Mouse (Mus musculus) heart, embryonic 11.5 days (tissue): ENCODE results near the gene Erf. TPM values are rescaled to one million over a fixed set of nuclear protein-coding genes. Genes with fewer than 3 reads are reported as not detected.
A peak's percentile ranks its signal among the peaks of the same experiment; 100 is the strongest.

Experiments used
- ATAC-seq: fragments of 200-750 bp; cut with Nextera tagmentation; replicated peaks from 2 replicates; pipeline ENCODE4 v1.8.0; 2017; ENCODE audit warnings: moderate library complexity; ENCODE audit not compliant: insufficient number of reproducible peaks, low FRiP score, low TSS enrichment
- H3K27ac ChIP-seq: fragments of 300-500 bp; sonication (generic); 2 replicates; pipeline ENCODE4 v1.5.1; 2014; ENCODE audit warnings: mild to moderate bottlenecking, low read depth, low read length
- H3K27me3 ChIP-seq: fragments of 300-500 bp; sonication (generic); 2 replicates; pipeline ENCODE4 v1.6.1; 2014; ENCODE audit warnings: mild to moderate bottlenecking, low read length, mixed read lengths; ENCODE audit not compliant: control insufficient read depth, insufficient read depth
- H3K36me3 ChIP-seq: fragments of 300-500 bp; sonication (generic); 2 replicates; pipeline ENCODE4 v1.6.1; 2014; ENCODE audit warnings: mild to moderate bottlenecking, low read length, moderate library complexity, mixed read lengths; ENCODE audit not compliant: control insufficient read depth, insufficient read depth
- H3K4me1 ChIP-seq: fragments of 300-500 bp; sonication (generic); 2 replicates; pipeline ENCODE4 v1.6.1; 2014; ENCODE audit warnings: low read length; ENCODE audit not compliant: control insufficient read depth, insufficient read depth
- H3K4me2 ChIP-seq: fragments of 300-500 bp; sonication (generic); 2 replicates; pipeline ENCODE4 v1.6.1; 2014; ENCODE audit warnings: mild to moderate bottlenecking, moderate library complexity
- H3K4me3 ChIP-seq: fragments of 300-500 bp; sonication (generic); 2 replicates; pipeline ENCODE4 v1.5.1; 2014; ENCODE audit warnings: low read depth, low read length
- H3K9ac ChIP-seq: fragments of 300-500 bp; sonication (generic); 2 replicates; pipeline ENCODE4 v1.6.1; 2014; ENCODE audit warnings: mild to moderate bottlenecking, low read depth, low read length, moderate library complexity
- H3K9me3 ChIP-seq: fragments of 300-500 bp; sonication (generic); replicated peaks from 2 replicates; pipeline ENCODE4 v1.6.1; 2016; ENCODE audit warnings: low read length; ENCODE audit not compliant: control insufficient read depth
- WGBS: fragments of 180-500 bp; shearing (Covaris S2); extraction: QIAGEN DNeasy Blood & Tissue Kit; methylation state at CpG from one replicate; pipeline ENCODE4 v1.1.7; 2014; ENCODE audit not compliant: insufficient replicate concordance; 5-methylcytosine and 5-hydroxymethylcytosine counted together
- polyA plus RNA-seq: library from polyadenylated mRNA; unstranded; fragments of >200 nt; fragmentation: Nextera tagmentation; extraction: Ambion mirVana; gene quantifications from 2 replicates; pipeline ENCODE4 v1.2.1, GENCODE M21; 2014

The Erf gene
- polyA plus RNA-seq, 1 experiment from 2014 or later, result 25.0 TPM

DNA sequence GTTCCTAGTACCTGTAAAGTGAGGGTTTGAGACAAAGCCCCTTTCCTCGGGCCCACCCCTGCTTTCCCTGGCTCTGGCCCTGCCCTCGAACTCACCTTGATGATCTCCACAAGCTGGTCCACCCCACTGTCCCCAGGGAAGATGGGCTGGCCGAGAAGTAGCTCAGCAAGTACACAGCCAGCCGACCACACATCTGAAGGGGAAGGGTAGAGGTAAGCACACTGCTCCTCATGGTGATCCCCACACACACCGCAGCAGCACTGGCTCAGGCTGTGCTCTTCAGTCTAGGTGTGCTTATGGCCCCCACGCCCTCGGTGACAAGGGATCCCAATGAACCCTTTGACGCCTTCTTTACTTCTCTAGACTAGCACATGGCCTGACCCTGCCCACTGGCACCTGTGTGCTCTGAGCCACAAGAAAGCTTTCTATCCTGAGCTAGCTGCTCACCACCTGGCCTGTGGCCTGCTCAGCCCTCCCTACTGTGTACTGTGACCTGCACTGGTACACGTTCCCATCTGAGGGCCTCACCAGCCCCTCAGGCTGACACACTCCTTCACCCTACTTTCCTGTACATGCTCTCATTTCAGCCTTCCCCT, 19.8 kb downstream of the Erf start:
- Histone ChIP-seq H3K9ac (no peak overlapping the region), H3K27me3 (no peaks in the 10 kb centered on the region), H3K4me3 (no peak overlapping the region), H3K9me3 (no peaks in the 10 kb centered on the region), H3K4me2 (no peak overlapping the region), H3K4me1 (peaks cover under 1% of the 10 kb centered on the region; the same call in 1 of the 2 replicates), H3K27ac (no peak overlapping the region), H3K36me3 (peaks cover 56% of the 10 kb centered on the region)
- WGBS, result 86% methylated on average over 9 of the region's 9 CpGs
- ATAC-seq, result no peak

DNA sequence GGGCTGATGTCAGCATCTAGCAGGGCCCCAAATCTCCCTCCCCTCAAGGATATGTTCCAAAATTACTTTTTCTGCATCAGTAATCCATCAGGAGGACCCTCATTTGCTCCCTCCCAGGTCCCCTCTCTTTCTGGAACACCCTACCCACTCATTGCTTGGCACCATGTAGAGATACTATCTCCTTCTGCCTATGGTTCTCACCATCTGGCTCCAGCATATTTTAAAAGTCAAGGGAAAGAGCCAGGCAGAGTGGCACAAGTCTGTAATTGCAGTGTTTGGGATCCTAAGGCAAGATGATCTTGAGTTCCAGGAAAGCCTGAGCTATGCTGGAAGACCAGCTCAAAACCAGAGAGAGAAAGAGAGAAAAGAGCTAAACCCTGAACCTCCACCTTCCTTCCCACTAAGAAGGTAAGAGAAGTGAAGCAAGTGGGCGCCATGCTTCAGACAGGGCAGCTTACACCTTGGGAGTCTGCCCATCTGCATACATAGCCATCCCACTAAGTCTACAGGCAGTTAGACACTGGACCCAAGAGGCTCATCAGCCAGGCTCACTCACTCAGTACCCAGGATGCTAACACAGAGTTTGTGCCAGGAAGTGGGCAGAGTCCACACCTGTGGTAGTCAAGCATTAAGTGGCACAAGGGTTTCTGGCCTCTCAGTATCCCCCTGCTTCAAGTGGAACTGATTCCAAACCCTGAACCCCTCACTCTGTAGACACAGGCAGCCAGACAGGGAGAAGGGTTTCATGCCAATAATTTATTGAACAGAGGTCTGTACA, 22.8 kb downstream of the Erf start:
- ATAC-seq, result no peak
- Histone ChIP-seq H3K27ac (no peak overlapping the region), H3K4me3 (no peak overlapping the region), H3K36me3 (peaks cover 64% of the 10 kb centered on the region), H3K27me3 (no peaks in the 10 kb centered on the region), H3K4me2 (no peak overlapping the region), H3K9me3 (no peaks in the 10 kb centered on the region), H3K4me1 (peaks cover under 1% of the 10 kb centered on the region; the same call in 1 of the 2 replicates), H3K9ac (no peak overlapping the region)
- 84% methylated on average over 1 of the region's 1 CpGs for whole genome bisulfite sequencing

DNA sequence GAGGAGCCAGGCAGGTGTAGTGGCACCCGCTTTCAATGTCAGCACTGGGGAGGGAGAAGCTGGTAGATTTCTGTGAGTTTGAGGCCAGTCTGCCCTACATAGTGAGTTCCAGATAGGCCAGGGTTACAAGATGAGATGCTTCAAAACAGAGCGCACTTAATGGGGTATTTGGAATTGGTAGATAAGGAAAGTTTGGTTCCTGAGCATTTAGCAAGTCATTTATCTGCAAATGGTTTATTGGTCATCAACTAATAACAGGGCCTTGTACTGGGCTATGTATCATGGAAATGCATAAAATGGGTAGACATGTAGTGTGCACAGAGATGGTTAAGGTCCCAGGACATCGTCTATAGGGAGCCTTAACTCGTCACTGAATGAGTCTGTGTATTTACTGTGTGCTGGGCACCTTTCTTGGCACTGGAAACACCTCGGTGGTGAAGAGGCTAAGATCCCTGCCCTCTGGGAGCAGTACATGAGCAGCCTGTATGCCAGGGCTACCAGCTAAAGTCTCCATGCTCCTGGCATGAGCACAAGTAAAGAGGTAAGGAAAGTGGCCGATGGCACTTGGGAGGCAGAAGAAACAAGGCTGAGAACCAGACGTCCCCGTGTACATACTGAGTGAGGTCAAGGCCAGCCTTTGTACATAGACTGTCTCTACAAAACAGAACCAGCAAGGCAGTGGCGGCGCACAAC, 28.1 kb downstream of the Erf start:
- peaks cover 27% of the 10 kb centered on the region for H3K36me3 ChIP-seq

DNA sequence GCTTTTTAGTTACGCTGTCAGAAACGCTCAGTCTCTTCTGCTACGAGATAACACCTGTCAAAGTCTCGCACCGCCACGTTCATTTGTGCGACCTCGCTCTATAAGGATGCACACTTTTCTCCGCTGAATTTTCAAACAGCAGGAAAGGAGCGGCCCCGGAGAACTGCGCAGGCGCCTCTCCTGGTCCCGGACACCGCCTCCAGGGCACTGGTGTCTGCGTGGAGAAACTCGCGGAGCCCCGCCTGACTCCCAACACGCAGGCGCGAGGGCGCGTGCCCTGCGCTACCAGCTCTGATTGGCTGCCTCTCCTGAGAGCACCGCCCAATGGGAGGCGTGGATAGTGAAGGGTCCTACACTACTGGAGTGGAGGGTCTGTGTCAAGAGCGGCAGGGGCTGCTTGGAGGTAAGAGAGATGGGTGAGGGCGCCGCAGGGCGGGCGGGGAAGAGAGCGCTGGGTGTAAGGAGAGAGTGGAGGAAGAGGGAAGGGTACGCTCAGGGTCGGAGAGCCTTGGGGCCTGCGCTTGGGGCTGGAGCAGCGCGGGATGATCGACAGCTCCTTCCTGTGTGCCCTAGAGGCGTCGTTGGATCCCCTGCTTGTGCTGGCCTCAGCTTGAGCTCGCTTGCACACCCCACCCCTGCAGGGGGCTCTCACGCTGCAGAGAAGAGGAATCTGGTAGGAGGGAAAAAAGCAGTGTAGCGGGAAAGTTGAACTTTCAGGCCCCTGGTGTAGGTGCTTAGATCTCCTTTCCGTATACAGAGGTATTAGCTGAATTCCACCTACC, 29.3 kb downstream of the Erf start, which contains the start of gene Zfp526:
TSS of gene Zfp526 (plus strand) at position 324 of the 782 bp plus-strand sequence.
- Histone ChIP-seq H3K4me1 (peaks cover 24% of the 10 kb centered on the region), H3K4me3 (peak within 1 kb of the TSS; percentile 84), H3K36me3 (peaks cover 18% of the 10 kb centered on the region), H3K27me3 (no peaks in the 10 kb centered on the region), H3K9ac (peak within 1 kb of the TSS; percentile 82), H3K4me2 (peak within 1 kb of the TSS; percentile 96), H3K27ac (peak within 1 kb of the TSS; percentile 90), H3K9me3 (no peaks in the 10 kb centered on the region)
- ATAC-seq, result peak; percentile 89
- WGBS, result under 1% methylated on average over 45 of the region's 45 CpGs

More for the DNA sequence above, 28.1 kb downstream of the Erf start:
- no peaks in the 10 kb centered on the region for H3K9me3 ChIP-seq
- H3K4me2 ChIP-seq, result peak overlapping the region; percentile 96
- peak overlapping the region; percentile 82 for H3K9ac ChIP-seq
- no peak overlapping the region for H3K27ac ChIP-seq
- peak overlapping the region; percentile 84 for H3K4me3 ChIP-seq
- no peak for ATAC-seq
- peaks cover 24% of the 10 kb centered on the region for H3K4me1 ChIP-seq
- WGBS, result 83% methylated on average over 10 of the region's 10 CpGs
- H3K27me3 ChIP-seq, result no peaks in the 10 kb centered on the region

DNA sequence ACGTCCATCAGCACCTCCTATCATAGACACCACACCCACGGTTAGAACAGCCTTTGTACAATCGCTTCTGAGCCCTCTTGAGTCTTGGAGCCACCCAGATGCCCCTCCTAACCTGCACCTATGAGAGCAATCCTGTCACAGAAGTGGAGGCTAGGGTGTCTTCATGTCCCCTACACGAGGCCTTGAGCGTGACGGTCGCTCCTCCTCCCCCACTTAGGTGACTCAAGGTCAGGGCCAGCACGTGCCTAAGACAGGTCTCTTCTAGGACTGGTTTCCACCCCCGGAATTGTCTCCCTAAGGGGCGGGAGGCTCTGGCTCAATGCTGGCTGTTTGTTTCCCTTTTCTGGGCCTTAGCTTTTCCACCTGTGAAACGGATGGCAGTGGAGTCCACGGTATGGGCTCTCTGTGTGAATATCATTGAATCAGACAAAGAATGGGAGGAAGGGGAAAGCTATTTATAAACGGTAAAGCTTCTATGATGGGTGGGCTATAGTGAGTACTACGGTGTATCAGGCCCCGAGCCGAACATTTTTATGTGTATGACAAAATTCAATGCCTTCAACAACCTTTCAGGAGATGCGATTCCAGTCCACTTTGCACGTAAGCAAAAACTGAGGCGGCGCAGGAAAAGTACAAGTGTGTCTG, 30.0 kb downstream of the Erf start, which contains the start of gene Dedd2:
TSS of gene Dedd2 (minus strand) at position 159 of the 645 bp plus-strand sequence.
- no peaks in the 10 kb centered on the region for H3K9me3 ChIP-seq
- 4% methylated on average over 20 of the region's 20 CpGs for WGBS
- ATAC-seq, result 0 out of 2 replicates have a peak, but pooled peaks have one; percentile 1
- no peaks in the 10 kb centered on the region for H3K27me3 ChIP-seq
- peak within 1 kb of the TSS; percentile 96 for H3K4me2 ChIP-seq
- H3K36me3 ChIP-seq, result peaks cover 14% of the 10 kb centered on the region
- peak within 1 kb of the TSS; percentile 90 for H3K9ac ChIP-seq
- peak within 1 kb of the TSS; percentile 90 for H3K27ac ChIP-seq
- peaks cover 24% of the 10 kb centered on the region for H3K4me1 ChIP-seq
- peak within 1 kb of the TSS; percentile 84 for H3K4me3 ChIP-seq

DNA sequence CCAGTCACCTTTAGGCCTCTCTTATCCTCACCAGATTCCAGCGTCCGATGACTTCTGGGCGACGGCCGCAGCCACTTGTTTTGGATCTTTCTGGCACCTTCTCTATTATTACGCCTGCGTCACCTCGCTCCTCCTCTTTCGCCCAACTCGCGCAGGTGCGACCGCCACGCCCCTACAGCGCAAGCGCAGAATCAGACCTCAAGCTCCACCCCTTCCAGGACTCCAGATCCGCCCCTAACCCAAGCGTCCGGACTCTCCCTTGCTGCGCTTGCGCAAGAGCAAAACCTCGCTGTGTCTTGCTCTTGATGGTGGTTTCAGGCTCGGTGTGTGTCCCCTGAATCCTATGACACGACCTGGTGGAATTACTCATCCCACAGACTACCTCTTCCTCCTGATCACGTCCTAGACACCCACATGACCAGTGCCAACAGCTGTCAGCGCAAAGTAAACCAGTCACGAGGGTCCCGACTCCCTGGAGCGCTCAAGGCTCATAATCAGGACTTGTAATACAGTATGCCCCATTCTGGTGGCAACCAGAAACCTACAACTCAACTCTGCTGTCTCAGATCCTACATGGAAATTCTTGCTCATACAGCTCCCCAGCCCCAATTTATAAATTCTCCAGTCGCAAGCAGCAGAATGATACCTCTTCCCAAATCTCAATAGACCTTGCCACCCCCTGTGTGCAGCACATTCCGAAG, 30.7 kb downstream of the Erf start:
- H3K36me3 ChIP-seq, result peaks cover 7% of the 10 kb centered on the region

DNA sequence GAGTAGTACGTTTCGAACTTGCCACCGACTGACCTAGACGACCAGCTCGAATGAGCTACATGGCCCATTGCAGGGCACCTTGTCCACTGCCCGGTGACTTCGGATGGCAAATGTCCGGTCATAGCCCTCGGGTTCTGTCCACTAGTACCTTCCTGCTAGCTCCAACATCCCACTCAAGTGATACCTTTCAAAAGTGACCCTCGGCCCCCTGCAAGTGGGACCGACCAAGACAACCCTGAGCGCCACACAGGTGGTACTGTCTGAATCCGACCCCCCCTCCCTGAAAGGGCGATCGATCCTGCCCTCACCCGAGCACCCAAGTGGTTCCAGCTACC, 31.2 kb downstream of the Erf start:
- peak overlapping the region; percentile 81 for H3K27ac ChIP-seq
- H3K4me3 ChIP-seq, result peak overlapping the region; percentile 84
- no peaks in the 10 kb centered on the region for H3K9me3 ChIP-seq
- peak overlapping the region; percentile 90 for H3K9ac ChIP-seq
- peaks cover 24% of the 10 kb centered on the region for H3K4me1 ChIP-seq
- H3K4me2 ChIP-seq, result peak overlapping the region; percentile 96
- H3K36me3 ChIP-seq, result peaks cover 4% of the 10 kb centered on the region; the same call in 1 of the 2 replicates
- 0% methylated on average over 16 of the region's 16 CpGs for WGBS
- no peak; the same call in 1 of the 2 replicates for ATAC-seq
- no peaks in the 10 kb centered on the region for H3K27me3 ChIP-seq

More for the DNA sequence above, 30.7 kb downstream of the Erf start:
- Histone ChIP-seq H3K4me2 (peak overlapping the region; percentile 96), H3K4me1 (peaks cover 24% of the 10 kb centered on the region), H3K9ac (peak overlapping the region; percentile 90), H3K9me3 (no peaks in the 10 kb centered on the region), H3K27me3 (no peaks in the 10 kb centered on the region), H3K27ac (peak overlapping the region; percentile 90), H3K4me3 (peak overlapping the region; percentile 84)
- 2% methylated on average over 31 of the region's 31 CpGs for WGBS
- peak; percentile 77 for ATAC-seq
